Mouse (Mus musculus) cerebellum, adult 2 months (tissue): Measurements from ENCODE around the gene Il18.

Experiments
- CTCF ChIP-seq: fragments of 200-500 bp; IDR thresholded peaks from 2 replicates; pipeline ENCODE4 v1.5.1; 2011; ENCODE audit warnings: low read depth, mild to moderate bottlenecking, control low read depth, low read length, moderate library complexity, borderline replicate concordance; ENCODE audit not compliant: insufficient read depth
- POLR2A ChIP-seq: fragments of 200-500 bp; IDR thresholded peaks from 2 replicates; pipeline ENCODE4 v1.6.1; 2011; ENCODE audit warnings: low read length, control low read depth, borderline replicate concordance; ENCODE audit not compliant: insufficient read depth

DNA sequence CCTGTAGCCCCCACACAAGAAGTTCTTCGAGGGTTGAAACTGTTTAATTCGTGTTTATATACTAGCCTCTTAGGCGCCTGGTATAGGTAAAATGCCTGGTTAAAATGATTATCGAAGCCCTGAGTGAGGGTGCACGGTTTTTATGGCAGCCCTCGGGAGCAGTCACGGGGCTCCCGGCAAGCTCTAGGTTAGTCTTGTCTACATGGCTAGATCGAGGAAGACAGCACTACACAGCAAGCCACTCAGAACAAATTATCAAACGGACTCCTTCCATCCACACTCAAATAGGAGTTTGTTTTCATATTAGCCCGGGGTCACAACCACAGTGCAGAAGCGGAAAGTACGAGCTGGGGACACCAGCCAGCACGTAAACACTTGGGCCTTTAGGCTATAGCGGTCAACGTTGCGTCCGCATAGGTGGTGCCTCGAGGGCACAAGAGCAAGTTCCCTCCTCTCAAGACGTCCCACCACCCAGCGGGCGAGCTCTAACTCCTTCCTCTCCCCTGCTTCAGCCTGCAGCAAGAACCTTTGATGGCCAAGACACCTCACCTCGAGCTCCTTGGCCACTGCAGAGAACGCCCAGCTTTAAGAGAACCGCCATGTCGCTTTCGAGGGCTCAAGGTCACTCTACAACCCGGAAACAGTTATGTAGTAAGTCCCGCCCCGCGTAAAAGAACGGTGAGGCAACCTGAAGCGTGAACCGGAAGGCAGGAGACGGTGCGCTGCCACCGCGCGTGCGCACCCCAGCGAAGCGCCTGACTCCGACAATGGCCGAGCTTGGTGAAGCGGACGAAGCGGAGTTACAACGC lies 48.8 kb downstream of the Il18 start, which contains the start of the genes Sdhd and Timm8b:
- no peak for TF ChIP-seq CTCF
- peak; percentile 95 for TF ChIP-seq POLR2A
